Mouse (Mus musculus): Measurements from ENCODE around the gene Gm28048.

Gene Gm28048

DNA sequence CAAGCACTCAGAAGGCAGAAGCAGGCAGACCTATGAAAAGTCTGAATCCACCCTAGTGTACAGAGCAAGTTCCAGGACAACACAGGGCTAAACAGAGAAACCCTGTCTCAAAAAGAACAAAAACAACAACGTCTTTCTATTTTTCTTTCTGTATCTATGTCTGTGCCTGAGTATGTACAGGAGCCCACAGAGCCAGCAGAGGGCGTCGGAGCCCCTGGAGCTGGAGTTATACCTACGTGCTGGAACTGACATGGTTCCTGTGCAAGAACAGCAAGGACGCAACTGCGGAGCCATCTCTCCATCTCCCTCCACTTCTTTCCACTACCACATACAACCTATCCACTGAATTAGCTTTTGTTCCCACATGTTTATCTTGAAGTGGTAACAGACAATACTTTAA lies 31.8 kb downstream of the Gm28048 start:
- DNase-seq (ENCODE audit: low spot score): no peak

- DNase-seq (ENCODE audit: low spot score): no peak
These were observed 32.8 kb downstream of the Gm28048 start for GRCm38 (mm10) chr11:22949101-22949500.

DNA sequence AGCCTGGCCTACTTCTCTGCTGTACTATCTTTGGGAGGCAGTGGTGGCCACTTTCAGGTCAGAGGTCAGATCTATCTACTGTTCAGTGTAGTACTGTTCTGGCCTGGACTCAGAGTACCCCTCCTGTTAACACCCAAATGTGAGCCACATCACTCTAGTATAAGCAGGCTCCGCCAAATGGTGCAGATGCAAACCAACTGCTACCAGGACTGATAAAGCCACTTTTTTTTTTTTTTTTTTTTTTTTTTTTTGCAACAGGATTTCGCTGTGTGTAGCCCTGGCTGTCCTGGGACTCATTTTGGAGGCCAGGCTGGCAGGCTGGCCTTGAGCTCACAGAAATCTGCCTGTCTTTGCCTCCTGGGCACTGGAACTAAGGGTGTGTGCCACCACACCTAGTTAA lies 42.9 kb downstream of the Gm28048 start:
- DNase-seq (ENCODE audit: low spot score): no peak

- no peak for DNase-seq (ENCODE audit: low spot score)
These were observed 44.1 kb downstream of the Gm28048 start for GRCm38 (mm10) chr11:22937716-22938316.

- no peak for DNase-seq (ENCODE audit: low spot score)
These were observed 45.3 kb downstream of the Gm28048 start for GRCm38 (mm10) chr11:22936446-22937125.

GRCm38 (mm10) chr11:22932167-22932566 lies 49.7 kb downstream of the Gm28048 start:
- no peak for DNase-seq (ENCODE audit: low spot score)

DNA sequence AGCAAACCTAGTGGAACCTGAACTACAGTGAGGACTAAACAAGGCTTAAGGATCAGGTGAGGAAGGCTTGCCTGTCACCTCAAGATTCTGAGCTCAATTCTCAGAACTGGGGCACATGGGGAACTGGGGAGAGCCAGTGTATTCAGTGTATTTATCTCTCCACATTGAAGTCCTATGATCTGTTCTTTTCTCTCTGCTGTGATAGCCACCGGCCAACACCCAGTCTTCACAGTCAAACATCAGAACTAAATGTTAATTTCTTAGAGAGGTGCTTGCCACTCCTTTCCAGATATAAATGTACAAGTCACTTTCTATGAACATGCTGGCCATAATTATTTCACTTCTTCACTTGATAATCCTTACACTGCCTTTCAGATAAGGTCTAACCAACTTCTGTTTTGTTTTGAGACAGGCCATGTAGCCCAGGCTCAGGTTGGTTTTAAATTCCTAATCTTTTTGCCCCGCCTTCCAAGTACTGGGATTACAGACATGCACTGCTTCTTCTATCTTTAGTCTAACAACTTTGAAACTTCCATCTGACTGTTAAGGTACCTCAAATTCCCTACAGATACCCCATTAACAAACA lies 50.5 kb downstream of the Gm28048 start:
- no peak for DNase-seq (ENCODE audit: low spot score)

DNA sequence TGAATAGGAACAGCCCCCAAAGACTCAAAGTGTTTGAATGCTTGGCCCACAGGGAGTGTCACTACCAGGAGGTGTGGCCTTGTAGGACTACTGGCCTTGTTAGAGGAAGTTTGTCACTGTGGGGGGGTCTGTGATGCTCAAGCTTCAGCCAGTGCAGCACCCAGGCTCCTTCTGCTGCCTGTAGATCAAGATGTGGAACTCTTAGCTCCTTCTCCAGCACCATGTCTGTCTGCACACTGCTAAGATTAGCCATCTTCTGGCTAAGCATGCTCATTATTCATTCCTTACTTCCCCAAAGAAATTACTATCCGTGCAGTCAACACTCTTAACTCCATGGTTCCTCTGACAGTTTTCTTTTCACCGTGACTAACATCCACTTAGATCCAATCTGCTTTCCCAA lies 51.8 kb downstream of the Gm28048 start:
- no peak for DNase-seq (ENCODE audit: low spot score)

GRCm38 (mm10) chr11:22928586-22929169 lies 53.2 kb downstream of the Gm28048 start:
- DNase-seq (ENCODE audit: low spot score): no peak

DNA sequence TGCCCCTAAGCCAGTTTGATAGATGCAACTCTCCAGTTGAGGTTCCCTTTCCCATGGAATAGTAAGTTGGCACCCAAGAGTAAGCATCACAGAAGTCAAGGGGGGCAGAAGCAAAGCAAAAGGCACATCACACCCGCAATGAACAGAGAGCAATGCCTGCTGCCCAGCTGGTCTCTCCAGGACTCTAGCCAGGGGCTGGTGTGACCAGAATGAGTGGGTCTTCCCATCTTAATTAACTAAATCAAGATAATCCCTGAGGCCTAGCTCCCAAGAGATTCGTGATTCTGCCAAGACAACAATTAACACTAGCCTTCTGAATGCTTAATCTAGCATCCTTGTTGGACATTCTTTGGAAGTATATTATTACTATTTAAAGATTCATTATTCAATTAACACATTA lies 58.3 kb downstream of the Gm28048 start:
- DNase-seq (ENCODE audit: low spot score): no peak

DNA sequence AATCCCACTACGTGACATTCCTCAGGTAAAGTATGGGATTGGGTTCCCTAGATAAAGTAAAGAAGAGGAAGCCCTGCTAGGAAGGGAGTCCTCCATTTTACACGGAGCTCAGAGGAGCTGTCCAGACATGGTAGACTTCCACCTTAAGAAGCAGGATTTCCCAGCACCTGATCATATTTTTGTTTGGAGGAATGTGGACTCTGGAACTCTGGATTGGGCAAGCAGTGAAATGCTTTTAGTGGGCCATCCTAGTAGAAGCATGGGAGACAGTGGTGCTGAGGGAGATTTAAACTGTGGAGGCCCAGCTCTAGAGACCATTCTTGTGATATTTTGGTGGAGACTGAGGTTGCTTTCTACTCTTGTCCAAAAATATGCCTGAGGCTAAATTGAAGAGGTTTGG lies 59.3 kb downstream of the Gm28048 start:
- no peak for DNase-seq (ENCODE audit: low spot score)

DNA sequence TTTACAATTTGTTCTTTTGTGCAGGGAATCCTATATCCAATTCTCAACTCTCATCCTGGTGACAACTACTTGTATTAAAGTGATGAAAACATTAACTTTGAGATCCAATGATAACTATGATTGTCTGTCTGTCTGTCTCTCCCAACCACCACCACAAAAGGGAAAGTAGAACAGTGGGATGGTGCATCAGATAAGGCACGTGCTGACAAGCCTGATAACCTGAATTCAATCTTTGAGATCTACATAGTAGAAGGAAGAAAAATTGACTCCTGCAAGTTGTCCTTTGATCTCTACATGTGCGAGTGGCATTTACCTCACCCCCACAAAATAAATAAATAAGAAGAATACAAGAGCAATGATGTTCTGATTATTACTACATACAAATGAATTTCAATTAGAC lies 62.6 kb downstream of the Gm28048 start:
- DNase-seq (ENCODE audit: low spot score): no peak

DNA sequence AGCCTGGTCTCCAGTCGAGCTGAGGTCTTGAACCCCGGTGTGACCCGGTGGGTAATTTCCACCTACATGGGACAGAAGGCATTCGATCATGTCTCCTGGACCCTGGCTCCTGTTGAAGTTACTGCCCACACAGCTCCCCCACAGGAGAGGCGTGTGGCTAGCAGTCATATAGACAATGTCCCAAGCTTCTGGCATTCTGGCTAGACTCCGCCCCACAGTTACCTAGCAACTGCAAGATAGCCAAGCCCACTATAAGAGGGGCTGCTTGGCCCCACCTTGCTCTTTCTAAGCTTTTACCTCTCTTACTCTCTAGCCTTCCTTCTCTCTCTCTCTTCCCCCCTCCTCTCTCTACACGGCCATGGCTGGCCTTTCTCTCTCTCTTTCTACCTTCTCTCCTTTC lies 64.1 kb downstream of the Gm28048 start:
- no peak for DNase-seq (ENCODE audit: low spot score)

DNA sequence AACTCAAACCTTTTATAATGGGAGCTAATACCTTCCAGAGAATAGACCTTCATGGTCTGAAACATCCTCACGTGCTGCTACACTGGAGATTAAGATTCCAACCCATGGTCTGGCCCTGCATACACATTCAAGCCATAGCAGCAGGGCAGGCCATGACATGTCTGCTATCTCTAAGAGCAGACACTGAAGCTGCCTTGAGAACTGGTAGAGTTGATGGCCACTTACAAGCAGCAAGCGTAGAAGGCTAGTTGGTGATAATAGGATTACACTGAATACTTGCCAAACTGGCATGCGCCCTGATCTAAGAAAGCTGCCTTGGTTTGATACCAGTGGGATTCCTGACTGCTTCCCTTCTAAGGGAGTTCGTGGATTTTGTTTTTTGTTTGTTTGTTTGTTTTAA lies 68.1 kb downstream of the Gm28048 start:
- DNase-seq (ENCODE audit: low spot score): peak; percentile 4

- DNase-seq (ENCODE audit: low spot score): no peak
These were observed 70.1 kb downstream of the Gm28048 start for GRCm38 (mm10) chr11:22911831-22912230.

GRCm38 (mm10) chr11:22906453-22906865 lies 75.4 kb downstream of the Gm28048 start:
- DNase-seq (ENCODE audit: low spot score): no peak

DNA sequence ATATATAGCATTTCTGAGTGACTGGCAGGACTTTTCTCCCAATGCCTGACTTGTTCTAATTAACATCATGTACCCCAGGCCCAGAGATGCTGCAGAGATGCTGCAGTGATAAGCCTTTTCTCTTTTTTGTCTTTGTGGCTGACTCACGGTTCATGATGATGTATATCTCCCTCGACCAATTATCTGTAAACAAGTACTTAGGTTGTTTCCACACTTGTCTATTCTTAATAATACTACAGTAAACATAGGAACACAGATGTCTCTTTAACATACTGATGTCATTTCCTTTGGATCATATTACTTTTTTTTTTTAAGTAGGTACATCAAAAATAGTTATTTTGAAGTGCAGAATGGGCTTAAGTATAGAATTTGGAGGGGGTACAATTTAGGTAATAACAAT lies 79.0 kb downstream of the Gm28048 start:
- DNase-seq (ENCODE audit: low spot score): no peak

- no peak for DNase-seq (ENCODE audit: low spot score)
These were observed 81.8 kb downstream of the Gm28048 start for GRCm38 (mm10) chr11:22900041-22900440.

GRCm38 (mm10) chr11:22897642-22898041 lies 84.2 kb downstream of the Gm28048 start:
- DNase-seq (ENCODE audit: low spot score): no peak

- no peak for DNase-seq (ENCODE audit: low spot score)
These were observed 84.8 kb downstream of the Gm28048 start for GRCm38 (mm10) chr11:22897127-22897526.

- DNase-seq (ENCODE audit: low spot score): no peak
These were observed 88.8 kb downstream of the Gm28048 start for GRCm38 (mm10) chr11:22893075-22893474.

- DNase-seq (ENCODE audit: low spot score): no peak
These were observed 89.4 kb downstream of the Gm28048 start for GRCm38 (mm10) chr11:22892466-22892865.

DNA sequence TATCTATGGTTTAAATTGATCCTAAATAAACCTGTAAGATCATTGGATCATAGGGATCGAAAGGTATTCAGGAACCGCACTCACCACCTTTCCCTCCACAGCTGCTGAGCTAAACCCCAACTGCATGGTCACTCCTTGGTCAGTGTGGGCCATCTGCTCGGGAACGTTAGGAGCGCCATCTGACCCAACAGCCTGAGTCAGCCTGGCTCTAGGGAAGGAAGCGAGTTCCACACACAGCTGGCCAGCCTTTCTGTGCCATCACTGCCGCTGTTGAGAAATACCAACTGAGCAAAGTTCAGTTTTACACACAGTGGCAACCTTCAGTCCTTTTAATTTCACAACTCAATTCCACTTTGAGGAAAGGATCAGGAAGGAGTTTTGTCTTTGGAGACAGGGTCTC lies 90.0 kb downstream of the Gm28048 start:
- DNase-seq (ENCODE audit: low spot score): no peak
